Mouse (Mus musculus) CH12.LX (cell line): ENCODE data around the gene Dnajc16. TPM values are rescaled to one million over a fixed set of nuclear protein-coding genes. Genes with fewer than 3 reads are reported as not detected.

Source experiments
- DNase-seq: peaks from one replicate; pipeline ENCODE4 v3.0.0-alpha.2; 2013; ENCODE audit errors: extremely low read depth
- H3K27ac ChIP-seq: 2 replicates; pipeline ENCODE4 v1.5.1; 2012; ENCODE audit warnings: low read depth, mild to moderate bottlenecking, control low read depth, moderate library complexity; ENCODE audit not compliant: insufficient read depth
- H3K27me3 ChIP-seq: replicated peaks from 2 replicates; pipeline ENCODE3; 2012; ENCODE audit warnings: inconsistent platforms
- H3K36me3 ChIP-seq, 2 experiments: replicated peaks in 1 of 2; 2 replicates each; pipeline versions ENCODE3 to v1.6.1; 2012; ENCODE audit warnings: inconsistent platforms in 1 of 2, low read length in 1 of 2, mild to moderate bottlenecking in 1 of 2, mixed read lengths in 1 of 2, moderate library complexity in 1 of 2; ENCODE audit not compliant: control insufficient read depth in 1 of 2, insufficient read depth in 1 of 2
- H3K4me1 ChIP-seq, 2 experiments: 2 replicates each; pipeline ENCODE4 v1.6.1; 2012; ENCODE audit warnings: inconsistent platforms in 1 of 2, moderate library complexity in 1 of 2; ENCODE audit not compliant: insufficient read depth in 2 of 2, control insufficient read depth in 1 of 2
- H3K4me2 ChIP-seq: 2 replicates; pipeline ENCODE4 v1.6.1; 2012; ENCODE audit warnings: low read depth, mild to moderate bottlenecking, control low read depth; ENCODE audit not compliant: poor library complexity, insufficient read depth, severe bottlenecking
- H3K4me3 ChIP-seq, 3 experiments: fragments of 150-350 bp in 1 of 3; sonication (generic) in 1 of 3; replicated peaks in 1 of 3; 2 replicates each; pipeline versions ENCODE3 to v1.5.1; 2011 to 2012; ENCODE audit warnings: low read depth in 2 of 3, low read length in 2 of 3, mild to moderate bottlenecking in 2 of 3, moderate library complexity in 2 of 3, control low read depth in 1 of 3, improper control_type of control experiment in 1 of 3, inconsistent platforms in 1 of 3, mixed read lengths in 1 of 3; ENCODE audit not compliant: poor library complexity in 1 of 3
- H3K79me2 ChIP-seq: replicated peaks from 2 replicates; pipeline ENCODE4 v1.6.1; 2012; ENCODE audit warnings: mild to moderate bottlenecking, moderate library complexity; ENCODE audit not compliant: control insufficient read depth, poor library complexity, insufficient read depth, severe bottlenecking; ENCODE audit errors: extremely low read depth
- H3K9ac ChIP-seq: 2 replicates; pipeline ENCODE4 v1.6.1; 2012; ENCODE audit warnings: low read depth, mild to moderate bottlenecking, control low read depth, moderate library complexity; ENCODE audit not compliant: insufficient read depth
- H3K9me3 ChIP-seq: replicated peaks from 2 replicates; pipeline ENCODE3; 2012; ENCODE audit warnings: low read length, inconsistent platforms, mixed read lengths
- CTCF ChIP-seq, 2 experiments: IDR thresholded peaks in 1 of 2; conservative IDR thresholded peaks in 1 of 2; 2 replicates each; pipeline ENCODE4 v1.5.1; 2011 to 2012; ENCODE audit warnings: low read depth in 2 of 2, low read length in 2 of 2, improper control_type of control experiment in 1 of 2, inconsistent platforms in 1 of 2, mild to moderate bottlenecking in 1 of 2, moderate library complexity in 1 of 2
- E2F4 ChIP-seq: IDR thresholded peaks from 2 replicates; pipeline ENCODE4 v1.6.1; 2011; ENCODE audit warnings: low read depth, low read length, improper control_type of control experiment; ENCODE audit not compliant: insufficient replicate concordance
- ELF1 ChIP-seq: IDR thresholded peaks from 2 replicates; pipeline ENCODE4 v1.6.1; 2014; ENCODE audit warnings: low read depth, mild to moderate bottlenecking, inconsistent platforms, low read length, improper control_type of control experiment
- ETS1 ChIP-seq: conservative IDR thresholded peaks from 2 replicates; pipeline ENCODE4 v1.6.1; 2012; ENCODE audit warnings: low read depth, mild to moderate bottlenecking, inconsistent platforms, low read length, improper control_type of control experiment, moderate library complexity
- GABPA ChIP-seq: IDR thresholded peaks from 2 replicates; pipeline ENCODE4 v1.6.1; 2012; ENCODE audit warnings: low read depth, low read length, improper control_type of control experiment, inconsistent platforms; ENCODE audit not compliant: insufficient replicate concordance
- HCFC1 ChIP-seq: IDR thresholded peaks from 2 replicates; pipeline ENCODE4 v1.6.1; 2012; ENCODE audit warnings: low read depth, mild to moderate bottlenecking, inconsistent platforms, low read length, improper control_type of control experiment
- IRF4 ChIP-seq: IDR thresholded peaks from 2 replicates; pipeline ENCODE4 v1.6.1; 2014; ENCODE audit warnings: low read depth, mild to moderate bottlenecking, inconsistent platforms, low read length, improper control_type of control experiment
- JUN ChIP-seq: IDR thresholded peaks from 2 replicates; pipeline ENCODE4 v1.6.1; 2011; ENCODE audit warnings: low read depth, mild to moderate bottlenecking, low read length, improper control_type of control experiment, moderate library complexity; ENCODE audit not compliant: insufficient read depth
- MAFK ChIP-seq: IDR thresholded peaks from 2 replicates; pipeline ENCODE4 v1.6.1; 2011; ENCODE audit warnings: low read length, improper control_type of control experiment; ENCODE audit not compliant: insufficient replicate concordance
- MEF2A ChIP-seq: IDR thresholded peaks from 2 replicates; pipeline ENCODE4 v1.6.1; 2014; ENCODE audit warnings: low read depth, mild to moderate bottlenecking, inconsistent platforms, low read length, improper control_type of control experiment, borderline replicate concordance
- RCOR1 ChIP-seq: conservative IDR thresholded peaks from 2 replicates; pipeline ENCODE4 v1.6.1; 2012; ENCODE audit warnings: low read depth, mild to moderate bottlenecking, inconsistent platforms, low read length, improper control_type of control experiment
- SMC3 ChIP-seq: IDR thresholded peaks from 2 replicates; pipeline ENCODE4 v1.6.1; 2011; ENCODE audit warnings: low read depth, low read length, improper control_type of control experiment
- TCF12 ChIP-seq: IDR thresholded peaks from 2 replicates; pipeline ENCODE4 v1.6.1; 2014; ENCODE audit warnings: low read depth, mild to moderate bottlenecking, inconsistent platforms, low read length, improper control_type of control experiment
- ZC3H11A ChIP-seq: IDR thresholded peaks from 2 replicates; pipeline ENCODE4 v1.6.1; 2012; ENCODE audit warnings: low read depth, mild to moderate bottlenecking, inconsistent platforms, low read length, improper control_type of control experiment
- ZMIZ1 ChIP-seq: IDR thresholded peaks from 2 replicates; pipeline ENCODE4 v1.6.1; 2012; ENCODE audit warnings: low read depth, mild to moderate bottlenecking, inconsistent platforms, low read length, improper control_type of control experiment
- ZNF384 ChIP-seq: IDR thresholded peaks from 2 replicates; pipeline ENCODE4 v1.6.1; 2012; ENCODE audit warnings: low read depth, low read length, improper control_type of control experiment, inconsistent platforms
- dilution Hi-C: fragments of 300-500 bp; cut with MboI; formaldehyde crosslinking; loops from 2 replicates; pipeline ENCODE4 v1.14.3; 2020; ENCODE audit warnings: low sequenced_read_pairs; ENCODE audit not compliant: extremely low pct_unique_long_range_greater_than_20kb, extremely low pct_ligation_motif_present
- in situ Hi-C: fragments of 300-500 bp; cut with MboI; formaldehyde crosslinking; loops from 3 replicates; pipeline ENCODE4 v1.14.3; 2019; ENCODE audit warnings: low sequenced_read_pairs, low pct_ligation_motif_present, low pct_unique_long_range_greater_than_20kb, mixed read lengths
- polyA plus RNA-seq: library from polyadenylated mRNA; unstranded; fragments of >175 nt; gene quantifications from 2 replicates; pipeline ENCODE4 v1.2.1, GENCODE M21; 2012; ENCODE audit warnings: low read depth; ENCODE audit not compliant: insufficient read length
- total RNA-seq, 2 experiments: library from RNA; depleted of rRNA; stranded (reverse); fragments of 300-350 nt in 1 of 2; fragments of >200 nt in 1 of 2; gene quantifications; 2 replicates each; pipeline ENCODE4 v1.2.3; 2012 to 2014

Gene Dnajc16
- total and polyA plus RNA-seq, 3 experiments, result 3.1 to 7.4 (median 5.9) TPM

DNA sequence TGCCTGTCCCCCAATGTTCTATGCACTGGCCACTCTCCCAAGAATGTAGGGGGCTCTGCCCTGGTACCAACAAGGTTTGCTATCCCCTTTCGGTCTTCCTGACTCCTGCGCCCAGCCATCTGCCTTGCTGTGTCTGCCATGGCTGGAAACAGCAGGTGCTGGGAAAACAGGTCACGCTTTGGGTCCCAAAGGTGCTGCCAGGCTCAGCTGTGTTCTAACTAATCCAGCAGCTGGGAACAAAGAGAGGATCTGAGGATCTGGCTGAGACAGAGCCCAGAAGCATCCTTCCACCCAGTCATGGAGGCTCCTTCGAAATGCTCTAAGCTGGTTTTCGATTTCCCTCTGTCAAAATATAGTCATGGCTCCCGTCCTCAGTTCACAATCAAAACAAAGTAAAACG lies 25.5 kb upstream of the Dnajc16 start:
- Histone ChIP-seq H3K36me3 (peaks cover 14 to 36% of the 10 kb centered on the region in 2 experiments), H3K27me3 (no peaks in the 10 kb centered on the region)
- dilution Hi-C loops, result no loop called here

DNA sequence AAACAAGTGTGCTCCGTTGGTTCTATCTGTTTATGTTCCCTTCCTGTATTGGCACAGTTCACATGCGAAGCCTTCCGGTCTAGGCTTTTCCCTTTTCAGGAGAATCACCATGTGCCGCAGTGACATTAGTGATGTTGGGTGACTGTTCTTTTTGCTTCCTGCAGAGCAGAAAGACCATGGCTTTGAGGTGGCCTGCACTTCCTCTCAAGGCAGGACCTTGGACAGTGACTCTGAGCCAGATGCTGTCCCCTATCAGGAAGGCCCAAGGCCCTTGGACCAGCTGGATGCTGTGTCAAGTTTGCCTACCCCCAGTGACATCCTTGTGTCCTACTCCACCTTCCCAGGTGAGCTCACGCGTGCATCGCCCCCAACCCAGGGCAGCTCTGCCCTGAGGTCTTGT lies 20.6 kb upstream of the Dnajc16 start:
- H3K4me3 ChIP-seq, result no peak overlapping the region
- H3K27ac ChIP-seq, result no peak overlapping the region
- DNase-seq, result no peak
- H3K27me3 ChIP-seq, result no peaks in the 10 kb centered on the region
- no peak overlapping the region for H3K4me2 ChIP-seq
- peaks cover 50 to 80% of the 10 kb centered on the region in 2 experiments for H3K36me3 ChIP-seq
- no peak overlapping the region for H3K9ac ChIP-seq
- no peaks in the 10 kb centered on the region for H3K79me2 ChIP-seq
- no peaks in the 10 kb centered on the region for H3K4me1 ChIP-seq
- TF ChIP-seq ETS1 (no peak), JUN (no peak), E2F4 (no peak), SMC3 (no peak), IRF4 (no peak), ELF1 (no peak), MAFK (no peak), HCFC1 (no peak), MEF2A (no peak), ZMIZ1 (no peak)
- H3K9me3 ChIP-seq, result no peaks in the 10 kb centered on the region
- dilution Hi-C loops (no loop called here), in situ Hi-C loops (no loop called here)

More for the DNA sequence above, 25.5 kb upstream of the Dnajc16 start:
- in situ Hi-C loops, result no loop called here
- Histone ChIP-seq H3K4me2 (no peak overlapping the region), H3K4me3 (no peak overlapping the region), H3K9me3 (no peaks in the 10 kb centered on the region), H3K9ac (no peak overlapping the region), H3K4me1 (no peaks in the 10 kb centered on the region), H3K79me2 (no peaks in the 10 kb centered on the region), H3K27ac (no peak overlapping the region)
- no peak for TF ChIP-seq IRF4
- TF ChIP-seq ZNF384, result no peak
- no peak for TF ChIP-seq MEF2A
- no peak for TF ChIP-seq GABPA
- no peak for TF ChIP-seq TCF12
- TF ChIP-seq RCOR1, result no peak
- DNase-seq, result no peak

DNA sequence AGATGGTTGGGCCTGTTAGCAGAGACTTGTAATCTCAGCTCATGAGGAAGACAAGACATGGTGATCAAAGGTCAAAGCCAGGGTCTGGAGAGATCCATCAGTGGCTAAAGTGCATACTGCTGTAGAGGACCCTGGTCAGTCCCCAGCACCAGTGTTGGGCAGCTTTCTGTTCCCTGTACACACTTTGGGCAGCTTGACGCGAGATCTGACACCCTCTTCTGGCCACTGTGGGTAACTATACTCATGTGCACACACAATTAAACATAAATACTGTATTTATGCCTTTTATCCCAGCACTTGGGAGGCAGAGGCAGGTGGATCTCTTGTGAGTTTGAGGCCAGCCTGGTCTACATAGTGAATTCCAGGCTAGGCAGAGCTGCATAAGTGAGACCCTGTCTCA lies 20.2 kb upstream of the Dnajc16 start:
- in situ Hi-C loops (no loop called here), dilution Hi-C loops (no loop called here)
- Histone ChIP-seq H3K4me1 (no peaks in the 10 kb centered on the region), H3K9ac (no peak overlapping the region), H3K4me3 (no peak overlapping the region), H3K27me3 (no peaks in the 10 kb centered on the region), H3K36me3 (peaks cover 52 to 80% of the 10 kb centered on the region in 2 experiments), H3K27ac (no peak overlapping the region), H3K9me3 (no peaks in the 10 kb centered on the region), H3K4me2 (no peak overlapping the region), H3K79me2 (no peaks in the 10 kb centered on the region)
- no peak for DNase-seq
- TF ChIP-seq ZC3H11A (no peak), CTCF (conservative IDR thresholded peaks at IDR 0.05 in 1 of 2, IDR thresholded peaks at IDR 0.05 in 1 of 2; ENCODE audit: low read depth in 2 of 2, low read length in 2 of 2) (0 out of 4 replicates have a peak, but pooled peaks of 1 of the 2 experiments have one; percentile 15)
- TF ChIP-seq, all 38 proteins: peak for 1
